Mouse (Mus musculus) brain, embryonic 14.5 days (tissue): ENCODE data around the gene Tmem120b. TPM values are rescaled to one million over a fixed set of nuclear protein-coding genes. Genes with fewer than 3 reads are reported as not detected.

Experiments used
- DNase-seq: peaks from one replicate; pipeline ENCODE4 v3.0.0-alpha.2; 2011; ENCODE audit warnings: low read depth
- CTCF ChIP-seq: fragments of 200-500 bp; IDR thresholded peaks from 2 replicates; pipeline ENCODE4 v1.5.1; 2012; ENCODE audit warnings: inconsistent platforms, mild to moderate bottlenecking, moderate library complexity, borderline replicate concordance; ENCODE audit not compliant: insufficient read depth, insufficient read length; ENCODE audit errors: extremely low read depth
- POLR2A ChIP-seq: fragments of 200-500 bp; IDR thresholded peaks from 2 replicates; pipeline ENCODE4 v1.6.1; 2012; ENCODE audit warnings: mild to moderate bottlenecking, inconsistent platforms, borderline replicate concordance; ENCODE audit not compliant: poor library complexity, insufficient read depth, insufficient read length, severe bottlenecking; ENCODE audit errors: extremely low read depth
- polyA plus RNA-seq: library from polyadenylated mRNA; depleted of rRNA; stranded (reverse); fragments of >200 nt; gene quantifications from 2 replicates; pipeline ENCODE4 v1.2.3, GENCODE M21; 2012; rRNA removed

Gene Tmem120b
- polyA plus RNA-seq, 1 experiment, result 13.9 TPM

- TF ChIP-seq POLR2A (no peak), CTCF (peak; percentile 56)
- no peak for DNase-seq
Observed at GRCm38 (mm10) chr5:123156763-123157162, 88.5 kb downstream of the Tmem120b start.

GRCm38 (mm10) chr5:123157972-123158371 lies 89.8 kb downstream of the Tmem120b start:
- TF ChIP-seq POLR2A, result no peak
- no peak for TF ChIP-seq CTCF
- DNase-seq, result no peak

GRCm38 (mm10) chr5:123159446-123159845 lies 91.2 kb downstream of the Tmem120b start:
- TF ChIP-seq CTCF, result no peak
- TF ChIP-seq POLR2A, result no peak
- DNase-seq, result no peak

GRCm38 (mm10) chr5:123159866-123160265 lies 91.7 kb downstream of the Tmem120b start:
- DNase-seq, result no peak
- TF ChIP-seq POLR2A (no peak), CTCF (no peak)

- TF ChIP-seq POLR2A (no peak), CTCF (no peak)
- DNase-seq, result no peak
Observed at GRCm38 (mm10) chr5:123160341-123160740, 92.1 kb downstream of the Tmem120b start.

- no peak for DNase-seq
- no peak for TF ChIP-seq CTCF
- no peak for TF ChIP-seq POLR2A
Observed at GRCm38 (mm10) chr5:123162942-123163341, 94.7 kb downstream of the Tmem120b start.

GRCm38 (mm10) chr5:123166437-123166836 lies 98.2 kb downstream of the Tmem120b start:
- no peak for TF ChIP-seq CTCF
- TF ChIP-seq POLR2A, result no peak
- no peak for DNase-seq

Other genes starting within 250 kb of the Tmem120b start
- gene Anapc5, start 247.1 kb upstream of the Tmem120b start, polyA plus RNA-seq, result 621 and 683 TPM in 2 replicates
- 30.9 and 33.1 TPM in 2 replicates for gene Rnf34, start 218.4 kb upstream of the Tmem120b start, polyA plus RNA-seq
- gene Kdm2b, start 78.6 kb upstream of the Tmem120b start, polyA plus RNA-seq, result 81.7 and 102 TPM in 2 replicates
- 21.2 and 23.6 TPM in 2 replicates for gene Orai1, start 53.3 kb upstream of the Tmem120b start, polyA plus RNA-seq
- 0.16 and 0.59 TPM in 2 replicates for gene Morn3, start 21.4 kb upstream of the Tmem120b start, polyA plus RNA-seq
- 9.3 and 11.0 TPM in 2 replicates for gene Rhof, start 64.3 kb downstream of the Tmem120b start, polyA plus RNA-seq
- 7.3 and 21.0 TPM in 2 replicates for gene Setd1b, start 73.8 kb downstream of the Tmem120b start, polyA plus RNA-seq
- 36.2 and 41.2 TPM in 2 replicates for gene Psmd9, start 101.0 kb downstream of the Tmem120b start, polyA plus RNA-seq
- gene Hpd, start 114.3 kb downstream of the Tmem120b start, polyA plus RNA-seq, result not detected in 2 replicates
- 2.1 and 2.7 TPM in 2 replicates for gene Wdr66, start 183.7 kb downstream of the Tmem120b start, polyA plus RNA-seq